Mouse (Mus musculus): ENCODE results near the gene Fam53b. TPM values are rescaled to one million over a fixed set of nuclear protein-coding genes. Genes with fewer than 3 reads are reported as not detected.

Gene Fam53b
- total and polyA plus RNA-seq, 3 experiments: 15.6 to 30.9 (median 22.1) TPM

- Histone ChIP-seq H3K4me2 (ENCODE audit: insufficient read depth, low read depth, poor library complexity, severe bottlenecking) (no peak overlapping the region), H3K27me3 (replicated peaks) (no peaks in the 10 kb centered on the region), H3K36me3 (replicated peaks in 1 of 2; ENCODE audit: control insufficient read depth in 1 of 2, insufficient read depth in 1 of 2, low read length in 1 of 2) (peaks cover 35 to 74% of the 10 kb centered on the region in 2 experiments), H3K79me2 (replicated peaks; ENCODE audit: control insufficient read depth, extremely low read depth, insufficient read depth, poor library complexity, severe bottlenecking) (no peaks in the 10 kb centered on the region), H3K4me3 (replicated peaks in 1 of 3; ENCODE audit: low read depth in 2 of 3, low read length in 2 of 3, poor library complexity in 1 of 3) (no peak overlapping the region), H3K9me3 (replicated peaks; ENCODE audit: low read length) (no peaks in the 10 kb centered on the region), H3K9ac (ENCODE audit: insufficient read depth, low read depth) (no peak overlapping the region), H3K27ac (ENCODE audit: insufficient read depth, low read depth) (no peak overlapping the region), H3K4me1 (ENCODE audit: control insufficient read depth in 1 of 2, insufficient read depth in 2 of 2) (peaks cover 22 to 57% of the 10 kb centered on the region in 2 experiments)
- DNase-seq (ENCODE audit: extremely low read depth): no peak
- in situ Hi-C loops (cut with MboI; ENCODE audit: low pct_ligation_motif_present, low pct_unique_long_range_greater_than_20kb, low sequenced_read_pairs): no loop called here
- dilution Hi-C loops (cut with MboI; ENCODE audit: extremely low pct_ligation_motif_present, extremely low pct_unique_long_range_greater_than_20kb, low sequenced_read_pairs): no loop called here
- TF ChIP-seq MXI1 (IDR thresholded peaks at IDR 0.05; ENCODE audit: low read depth, low read length): no peak
- no peak for TF ChIP-seq BHLHE40 (IDR thresholded peaks at IDR 0.05; ENCODE audit: low read depth, low read length)
- TF ChIP-seq RAD21 (IDR thresholded peaks at IDR 0.05; ENCODE audit: low read depth, low read length): no peak
- no peak for TF ChIP-seq CTCF (conservative IDR thresholded peaks at IDR 0.05 in 1 of 2, IDR thresholded peaks at IDR 0.05 in 1 of 2; ENCODE audit: low read depth in 2 of 2, low read length in 2 of 2)
- TF ChIP-seq USF2 (conservative IDR thresholded peaks at IDR 0.05; ENCODE audit: low read depth, low read length): no peak
- no peak for TF ChIP-seq ELF1 (IDR thresholded peaks at IDR 0.05; ENCODE audit: low read depth, low read length)
- TF ChIP-seq PAX5 (IDR thresholded peaks at IDR 0.05; ENCODE audit: low read length): no peak
Observed at GRCm38 (mm10) chr7:132715259-132715658, 98.4 kb downstream of the Fam53b start.

GRCm38 (mm10) chr7:132714236-132714923, 99.3 kb downstream of the Fam53b start:
- Histone ChIP-seq H3K27me3 (replicated peaks) (no peaks in the 10 kb centered on the region), H3K27ac (ENCODE audit: insufficient read depth, low read depth) (no peak overlapping the region), H3K79me2 (replicated peaks; ENCODE audit: control insufficient read depth, extremely low read depth, insufficient read depth, poor library complexity, severe bottlenecking) (no peaks in the 10 kb centered on the region), H3K36me3 (replicated peaks in 1 of 2; ENCODE audit: control insufficient read depth in 1 of 2, insufficient read depth in 1 of 2, low read length in 1 of 2) (peaks cover 35 to 72% of the 10 kb centered on the region in 2 experiments), H3K4me2 (ENCODE audit: insufficient read depth, low read depth, poor library complexity, severe bottlenecking) (no peak overlapping the region), H3K4me3 (replicated peaks in 1 of 3; ENCODE audit: low read depth in 2 of 3, low read length in 2 of 3, poor library complexity in 1 of 3) (no peak overlapping the region), H3K9ac (ENCODE audit: insufficient read depth, low read depth) (no peak overlapping the region), H3K9me3 (replicated peaks; ENCODE audit: low read length) (no peaks in the 10 kb centered on the region), H3K4me1 (ENCODE audit: control insufficient read depth in 1 of 2, insufficient read depth in 2 of 2) (peaks cover 16 to 54% of the 10 kb centered on the region in 2 experiments)
- in situ Hi-C loops (cut with MboI; ENCODE audit: low pct_ligation_motif_present, low pct_unique_long_range_greater_than_20kb, low sequenced_read_pairs): no loop called here
- TF ChIP-seq POLR2A (IDR thresholded peaks at IDR 0.05; ENCODE audit: low read depth, low read length): no peak
- no peak for TF ChIP-seq MAZ (IDR thresholded peaks at IDR 0.05; ENCODE audit: low read depth, low read length)
- no peak for TF ChIP-seq ETS1 (conservative IDR thresholded peaks at IDR 0.05; ENCODE audit: low read depth, low read length)
- TF ChIP-seq RCOR1 (conservative IDR thresholded peaks at IDR 0.05; ENCODE audit: low read depth, low read length): no peak
- no peak for TF ChIP-seq SIN3A (IDR thresholded peaks at IDR 0.05; ENCODE audit: low read length)
- TF ChIP-seq RAD21 (IDR thresholded peaks at IDR 0.05; ENCODE audit: low read depth, low read length): no peak
- TF ChIP-seq SMC3 (IDR thresholded peaks at IDR 0.05; ENCODE audit: low read depth, low read length): no peak
- TF ChIP-seq TBP (conservative IDR thresholded peaks at IDR 0.05; ENCODE audit: low read depth, low read length): no peak
- no peak for TF ChIP-seq POLR2AphosphoS2 (IDR thresholded peaks at IDR 0.05; ENCODE audit: low read depth, low read length)
- TF ChIP-seq CHD1 (IDR thresholded peaks at IDR 0.05; ENCODE audit: low read depth, low read length): no peak
- no peak for TF ChIP-seq UBTF (IDR thresholded peaks at IDR 0.05; ENCODE audit: low read depth, low read length)
- no peak for TF ChIP-seq BHLHE40 (IDR thresholded peaks at IDR 0.05; ENCODE audit: low read depth, low read length)
- no peak for TF ChIP-seq HCFC1 (IDR thresholded peaks at IDR 0.05; ENCODE audit: low read depth, low read length)
- no peak for TF ChIP-seq JUND (conservative IDR thresholded peaks at IDR 0.05; ENCODE audit: low read depth, low read length)
- TF ChIP-seq ZC3H11A (IDR thresholded peaks at IDR 0.05; ENCODE audit: low read depth, low read length): no peak
- TF ChIP-seq ZKSCAN1 (IDR thresholded peaks at IDR 0.05; ENCODE audit: borderline replicate concordance, low read depth, low read length): no peak
- dilution Hi-C loops (cut with MboI; ENCODE audit: extremely low pct_ligation_motif_present, extremely low pct_unique_long_range_greater_than_20kb, low sequenced_read_pairs): no loop called here
- DNase-seq (ENCODE audit: extremely low read depth): no peak

Measured in CH12.LX (cell line).